Mouse (Mus musculus) testis, adult 2 months (tissue): Measurements from ENCODE around the gene Dtnb. TPM values are rescaled to one million over a fixed set of nuclear protein-coding genes. Genes with fewer than 3 reads are reported as not detected.

Experiments
- H3K27ac ChIP-seq: fragments of 200-500 bp; 2 replicates; pipeline ENCODE4 v1.5.1; 2012; ENCODE audit warnings: low read depth, low read length; ENCODE audit not compliant: control insufficient read depth, insufficient read depth
- H3K27me3 ChIP-seq: fragments of 200-500 bp; 2 replicates; pipeline ENCODE4 v1.6.1; 2012; ENCODE audit warnings: mild to moderate bottlenecking, low read length, moderate library complexity; ENCODE audit not compliant: control insufficient read depth, insufficient read depth
- H3K36me3 ChIP-seq: fragments of 200-500 bp; 2 replicates; pipeline ENCODE4 v1.6.1; 2012; ENCODE audit warnings: mild to moderate bottlenecking, low read length; ENCODE audit not compliant: control insufficient read depth, insufficient read depth
- H3K4me1 ChIP-seq: fragments of 200-500 bp; 2 replicates; pipeline ENCODE4 v1.6.1; 2012; ENCODE audit warnings: low read length; ENCODE audit not compliant: control insufficient read depth, insufficient read depth
- H3K4me3 ChIP-seq: fragments of 200-500 bp; 2 replicates; pipeline ENCODE4 v1.5.1; 2012; ENCODE audit warnings: low read depth, mild to moderate bottlenecking, low read length, moderate library complexity, mixed read lengths; ENCODE audit not compliant: control insufficient read depth
- CTCF ChIP-seq: fragments of 200-500 bp; IDR thresholded peaks from 2 replicates; pipeline ENCODE4 v1.5.1; 2012; ENCODE audit warnings: low read depth, mild to moderate bottlenecking, inconsistent platforms, low read length, moderate library complexity; ENCODE audit not compliant: control insufficient read depth, insufficient read depth, insufficient replicate concordance
- POLR2A ChIP-seq: fragments of 200-500 bp; IDR thresholded peaks from 2 replicates; pipeline ENCODE4 v1.6.1; 2012; ENCODE audit warnings: low read depth, mild to moderate bottlenecking, inconsistent platforms, low read length, moderate library complexity; ENCODE audit not compliant: control insufficient read depth
- polyA plus RNA-seq: library from polyadenylated mRNA; depleted of rRNA; stranded (reverse); fragments of >200 nt; gene quantifications from 2 replicates; pipeline ENCODE4 v1.2.3, GENCODE M21; 2012

Dtnb gene
- polyA plus RNA-seq, 1 experiment: 146 TPM

DNA sequence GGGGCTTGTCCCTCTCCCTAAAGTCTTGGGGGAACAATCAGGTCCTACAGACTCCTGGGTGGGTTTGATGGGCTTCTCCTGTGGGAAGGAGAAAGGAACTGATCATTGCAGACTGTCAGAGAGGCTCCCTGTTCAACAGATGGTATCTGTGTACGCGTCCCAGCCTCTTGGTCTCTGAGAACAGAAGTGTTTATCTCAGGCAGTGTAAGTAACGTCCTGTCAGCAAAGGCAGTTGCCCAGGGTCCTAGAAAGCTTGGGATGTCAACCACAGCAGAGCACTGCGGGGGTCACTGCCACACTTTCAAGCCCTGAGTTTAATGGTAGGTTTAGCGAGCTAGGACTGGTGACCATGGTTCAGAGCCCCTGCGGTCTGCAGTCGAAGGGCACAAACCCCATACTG, 161.1 kb downstream of the Dtnb start:
- H3K4me3 ChIP-seq: no peak overlapping the region
- no peaks in the 10 kb centered on the region for H3K27me3 ChIP-seq
- H3K36me3 ChIP-seq: no peaks in the 10 kb centered on the region; the same call in 1 of the 2 replicates
- H3K4me1 ChIP-seq: no peaks in the 10 kb centered on the region
- no peak for TF ChIP-seq POLR2A
- no peak for TF ChIP-seq CTCF
- H3K27ac ChIP-seq: no peak overlapping the region

DNA sequence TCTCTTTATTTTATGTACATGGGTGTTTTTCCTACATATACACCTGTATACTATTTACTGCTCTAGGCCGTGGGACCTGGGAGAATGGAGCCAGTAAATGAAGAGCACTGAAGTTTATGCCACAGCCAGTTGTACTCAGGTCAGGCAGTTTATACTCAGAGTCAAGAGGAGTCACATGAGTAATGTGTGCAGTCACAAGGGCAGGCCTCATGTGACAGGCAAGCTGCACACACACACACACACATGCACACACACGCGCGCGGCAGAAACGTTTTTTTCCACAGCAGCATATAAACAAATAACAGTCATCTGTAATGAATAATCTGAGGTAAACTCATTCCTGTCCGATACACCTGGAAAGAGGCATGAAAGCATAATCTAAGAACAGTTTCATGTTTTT, 164.8 kb downstream of the Dtnb start:
- no peak for TF ChIP-seq CTCF
- TF ChIP-seq POLR2A: no peak
- Histone ChIP-seq H3K4me3 (no peak overlapping the region), H3K4me1 (no peaks in the 10 kb centered on the region), H3K27me3 (no peaks in the 10 kb centered on the region), H3K36me3 (no peaks in the 10 kb centered on the region; the same call in 1 of the 2 replicates), H3K27ac (no peak overlapping the region)

DNA sequence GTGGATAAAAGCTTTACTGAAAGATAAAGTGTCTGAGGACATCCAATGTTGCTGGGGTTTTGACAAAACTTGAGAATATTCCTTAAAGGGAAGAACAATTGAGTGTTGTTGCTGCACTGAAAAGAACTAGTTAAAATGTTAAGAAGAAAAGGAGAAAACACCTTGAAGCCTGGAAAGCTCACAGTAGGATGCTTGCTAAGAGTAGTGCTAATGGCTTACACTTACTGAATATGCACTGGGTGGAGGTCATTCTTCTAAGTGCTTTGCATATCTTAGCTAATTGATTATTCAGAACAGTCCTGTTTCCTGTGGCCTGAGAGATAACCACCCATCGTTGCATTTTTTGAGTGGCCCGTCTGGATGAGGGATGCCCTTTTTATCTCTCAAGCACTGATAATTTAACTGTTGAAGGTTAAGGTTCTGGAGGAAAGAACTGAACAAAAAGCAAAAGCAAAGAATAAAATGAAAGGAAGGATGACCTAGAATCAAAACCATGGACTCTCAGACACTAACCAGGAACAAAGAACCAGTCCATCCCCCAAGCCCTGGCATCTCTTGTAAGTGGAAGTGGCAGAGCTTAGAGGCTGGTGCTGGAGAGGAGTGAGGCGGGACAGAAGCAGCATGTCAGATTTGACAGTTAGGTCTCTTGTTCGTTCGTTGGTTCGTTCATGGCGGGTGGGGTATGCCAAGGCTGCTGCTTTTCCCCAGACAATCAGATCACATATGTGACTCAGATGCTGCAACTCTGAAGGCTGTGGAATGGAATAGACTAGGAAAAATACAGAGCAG, 166.8 kb downstream of the Dtnb start:
- H3K27me3 ChIP-seq: no peaks in the 10 kb centered on the region
- H3K36me3 ChIP-seq: no peaks in the 10 kb centered on the region; the same call in 1 of the 2 replicates
- no peak overlapping the region for H3K27ac ChIP-seq
- TF ChIP-seq POLR2A (no peak), CTCF (no peak)
- H3K4me1 ChIP-seq: no peaks in the 10 kb centered on the region
- H3K4me3 ChIP-seq: no peak overlapping the region

DNA sequence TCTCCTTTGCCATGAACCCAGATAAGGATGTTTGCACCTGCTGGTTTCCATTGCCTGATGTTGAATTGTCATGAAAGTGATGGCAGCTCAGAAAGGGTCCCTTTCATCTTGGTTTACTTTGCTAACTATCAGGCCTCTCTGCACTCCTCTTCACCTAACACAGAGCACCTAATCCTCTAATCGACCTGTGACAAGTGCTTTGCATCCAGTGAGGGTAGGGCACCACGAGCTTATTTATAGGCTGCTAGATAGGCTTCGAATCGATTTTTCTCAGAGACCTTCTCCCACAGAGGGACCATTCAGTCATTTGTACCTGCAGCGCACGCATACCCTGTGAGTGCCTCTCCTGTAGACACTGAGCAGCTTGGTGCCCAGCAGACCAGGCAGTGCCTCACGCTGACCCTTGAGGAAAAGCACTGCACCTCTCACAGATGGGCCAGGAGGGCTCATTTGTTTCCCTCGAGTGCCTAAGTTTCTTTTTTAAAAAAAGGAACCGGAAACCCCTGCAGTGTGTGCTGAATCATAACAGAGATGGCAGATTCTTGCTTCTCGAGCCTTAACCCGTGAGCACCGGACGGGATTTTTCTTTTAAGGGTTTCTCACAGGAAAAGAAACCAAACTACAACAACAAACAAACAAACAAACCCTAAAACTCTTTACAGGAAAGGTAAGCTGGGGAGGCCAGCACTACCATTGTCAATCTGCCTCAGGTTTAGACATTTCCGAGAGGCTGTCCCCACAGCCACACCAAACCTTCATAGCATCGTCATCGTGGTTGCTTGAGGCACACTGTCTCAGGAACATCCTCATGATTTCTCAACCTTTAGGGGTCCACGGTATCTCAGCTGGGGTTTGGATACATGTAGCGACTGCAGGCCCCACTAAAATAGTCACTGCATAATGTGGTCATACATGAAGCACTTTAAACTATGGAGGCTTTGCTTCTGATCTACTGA, 167.8 kb downstream of the Dtnb start:
- Histone ChIP-seq H3K36me3 (no peaks in the 10 kb centered on the region; the same call in 1 of the 2 replicates), H3K4me3 (no peak overlapping the region), H3K27ac (no peak overlapping the region), H3K4me1 (no peaks in the 10 kb centered on the region), H3K27me3 (no peaks in the 10 kb centered on the region)
- no peak for TF ChIP-seq CTCF
- TF ChIP-seq POLR2A: no peak

DNA sequence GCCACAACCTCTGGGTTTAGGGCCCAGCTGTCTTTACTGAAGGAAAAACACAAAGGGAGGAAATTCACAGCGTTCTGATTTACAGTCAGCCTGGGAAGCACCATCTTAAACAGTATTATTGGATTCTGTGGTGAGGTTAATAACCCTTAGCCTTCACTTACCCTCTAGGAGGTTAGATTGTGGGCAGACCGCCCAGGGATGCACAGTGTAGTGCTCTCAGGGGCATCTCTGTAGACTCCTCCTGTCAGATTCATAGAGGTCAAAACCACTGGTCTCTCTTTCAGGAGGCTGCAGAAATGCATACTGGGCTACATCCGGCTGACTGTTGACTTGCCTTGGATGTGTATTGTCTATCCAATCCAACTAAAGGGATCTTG, 168.5 kb downstream of the Dtnb start:
- no peak for TF ChIP-seq POLR2A
- TF ChIP-seq CTCF: no peak
- no peak overlapping the region for H3K27ac ChIP-seq
- no peaks in the 10 kb centered on the region for H3K27me3 ChIP-seq
- H3K4me3 ChIP-seq: no peak overlapping the region
- H3K36me3 ChIP-seq: no peaks in the 10 kb centered on the region; the same call in 1 of the 2 replicates
- no peaks in the 10 kb centered on the region for H3K4me1 ChIP-seq

DNA sequence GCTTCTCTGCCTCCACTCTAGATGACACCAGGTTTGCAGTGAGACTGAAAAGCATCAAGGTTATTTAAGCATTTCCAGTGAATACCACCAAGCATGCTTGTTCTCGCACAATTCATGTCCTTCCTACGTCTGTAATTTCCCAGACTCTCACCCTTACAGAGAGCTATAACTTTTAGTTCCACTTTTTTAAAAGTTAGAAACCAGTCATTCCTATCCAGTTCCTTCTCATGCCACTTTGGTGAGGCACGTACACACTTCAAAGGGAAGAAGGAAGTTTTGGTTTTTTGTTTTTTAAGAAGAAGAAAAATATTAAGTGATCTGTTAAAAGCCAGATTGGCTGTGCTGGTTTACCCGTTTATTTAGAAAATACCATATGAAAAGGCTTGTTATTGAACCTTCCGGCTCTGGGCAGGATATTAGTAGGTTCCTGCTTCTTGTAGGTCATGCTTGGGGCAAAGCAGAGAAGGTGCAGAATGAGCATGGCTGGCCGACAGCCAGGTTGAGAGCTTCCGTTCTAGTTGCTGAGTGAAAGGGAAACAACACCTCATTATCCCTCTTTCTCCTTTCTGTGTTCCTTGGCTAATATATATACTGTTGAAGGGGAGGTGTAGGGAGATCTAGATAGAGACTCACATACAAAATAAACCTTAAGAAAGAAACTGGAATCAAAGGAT, 173.4 kb downstream of the Dtnb start:
- no peak for TF ChIP-seq POLR2A
- no peak for TF ChIP-seq CTCF
- Histone ChIP-seq H3K27me3 (no peaks in the 10 kb centered on the region), H3K27ac (no peak overlapping the region), H3K4me1 (no peaks in the 10 kb centered on the region), H3K4me3 (no peak overlapping the region), H3K36me3 (no peaks in the 10 kb centered on the region)
